Mouse (Mus musculus) ES-Bruce4 (cell line): ENCODE results near the gene Tbc1d16. TPM values are rescaled to one million over a fixed set of nuclear protein-coding genes. Genes with fewer than 3 reads are reported as not detected.
"Not testable (repeated sequence)": the region's sequence is repeated elsewhere in the genome, so short reads cannot be mapped to it uniquely, and the experiment has no call there.

ENCODE experiments used
- H3K27ac ChIP-seq: 2 replicates; pipeline ENCODE4 v1.5.1; 2012; ENCODE audit warnings: low read length, inconsistent platforms; ENCODE audit not compliant: insufficient read depth
- H3K27me3 ChIP-seq: 2 replicates; pipeline ENCODE4 v1.6.1; 2012; ENCODE audit warnings: mild to moderate bottlenecking, low read length, inconsistent platforms; ENCODE audit not compliant: control insufficient read depth, poor library complexity, insufficient read depth, severe bottlenecking
- H3K36me3 ChIP-seq: 2 replicates; pipeline ENCODE4 v1.6.1; 2012; ENCODE audit warnings: inconsistent platforms, mild to moderate bottlenecking, low read length, moderate library complexity; ENCODE audit not compliant: control insufficient read depth, poor library complexity, insufficient read depth, severe bottlenecking
- H3K4me1 ChIP-seq: one replicate; pipeline ENCODE4 v1.8.1; 2011; ENCODE audit warnings: low read length; ENCODE audit not compliant: control insufficient read depth, insufficient read depth
- H3K4me3 ChIP-seq: 2 replicates; pipeline ENCODE4 v1.5.1; 2011; ENCODE audit warnings: low read depth, mild to moderate bottlenecking, low read length
- H3K9ac ChIP-seq: 2 replicates; pipeline ENCODE4 v1.6.1; 2012; ENCODE audit warnings: low read depth, mild to moderate bottlenecking, inconsistent platforms; ENCODE audit not compliant: poor library complexity, severe bottlenecking
- H3K9me3 ChIP-seq: replicated peaks from 2 replicates; pipeline ENCODE4 v1.6.1; 2012; ENCODE audit warnings: mild to moderate bottlenecking, low read length, inconsistent platforms; ENCODE audit not compliant: control insufficient read depth, poor library complexity, insufficient read depth, severe bottlenecking
- CTCF ChIP-seq: IDR thresholded peaks from one replicate; pipeline ENCODE4 v1.8.1; 2011; ENCODE audit warnings: low read depth, low read length
- EP300 ChIP-seq: IDR thresholded peaks from 2 replicates; pipeline ENCODE4 v1.6.1; 2011; ENCODE audit warnings: low read depth, low read length; ENCODE audit not compliant: insufficient read depth
- POLR2A ChIP-seq: IDR thresholded peaks from one replicate; pipeline ENCODE4 v1.8.1; 2011; ENCODE audit warnings: low read length; ENCODE audit not compliant: insufficient read depth
- polyA plus RNA-seq: library from polyadenylated mRNA; stranded (reverse); fragments of >200 nt; gene quantifications from 2 replicates; pipeline ENCODE4 v1.2.4, GENCODE M21; 2011; ENCODE audit warnings: low read depth; ENCODE audit not compliant: missing spikeins, insufficient read depth, insufficient read length

Tbc1d16 gene
- polyA plus RNA-seq, 1 experiment: 15.9 TPM

GRCm38 (mm10) chr11:119105071-119105609 lies 123.2 kb downstream of the Tbc1d16 start:
- H3K9ac ChIP-seq: no peak overlapping the region
- H3K4me1 ChIP-seq: no peaks in the 10 kb centered on the region
- no peaks in the 10 kb centered on the region for H3K9me3 ChIP-seq
- H3K4me3 ChIP-seq: no peak overlapping the region
- TF ChIP-seq EP300: no peak
- TF ChIP-seq CTCF: no peak
- TF ChIP-seq POLR2A: no peak
- no peaks in the 10 kb centered on the region for H3K27me3 ChIP-seq
- no peak overlapping the region for H3K27ac ChIP-seq
- no peaks in the 10 kb centered on the region for H3K36me3 ChIP-seq

GRCm38 (mm10) chr11:119103991-119104390 lies 124.3 kb downstream of the Tbc1d16 start:
- H3K27ac ChIP-seq: no peak overlapping the region
- no peak overlapping the region for H3K4me3 ChIP-seq
- no peaks in the 10 kb centered on the region for H3K36me3 ChIP-seq
- no peaks in the 10 kb centered on the region for H3K27me3 ChIP-seq
- H3K9me3 ChIP-seq: no peaks in the 10 kb centered on the region
- TF ChIP-seq EP300: no peak
- no peaks in the 10 kb centered on the region for H3K4me1 ChIP-seq
- H3K9ac ChIP-seq: no peak overlapping the region

- H3K9ac ChIP-seq, H3K4me3 ChIP-seq, H3K36me3 ChIP-seq, H3K27ac ChIP-seq, H3K4me1 ChIP-seq, H3K27me3 ChIP-seq, H3K9me3 ChIP-seq: not testable (repeated sequence)
These were observed 127.9 kb downstream of the Tbc1d16 start for GRCm38 (mm10) chr11:119100355-119100754.

- Histone ChIP-seq H3K4me3 (no peak overlapping the region), H3K27ac (no peak overlapping the region), H3K9ac (no peak overlapping the region), H3K36me3 (no peaks in the 10 kb centered on the region), H3K4me1 (no peaks in the 10 kb centered on the region), H3K9me3 (no peaks in the 10 kb centered on the region), H3K27me3 (no peaks in the 10 kb centered on the region)
- no peak for TF ChIP-seq CTCF
- TF ChIP-seq POLR2A: no peak
- TF ChIP-seq EP300: no peak
These were observed 130.1 kb downstream of the Tbc1d16 start for GRCm38 (mm10) chr11:119098202-119098601.

- Histone ChIP-seq H3K9me3 (no peaks in the 10 kb centered on the region), H3K9ac (no peak overlapping the region), H3K4me3 (no peak overlapping the region), H3K36me3 (no peaks in the 10 kb centered on the region), H3K27ac (no peak overlapping the region), H3K4me1 (no peaks in the 10 kb centered on the region), H3K27me3 (peaks cover 6% of the 10 kb centered on the region)
- TF ChIP-seq POLR2A (no peak), EP300 (no peak), CTCF (no peak)
These were observed 132.9 kb downstream of the Tbc1d16 start for GRCm38 (mm10) chr11:119095441-119095840.

- no peak overlapping the region for H3K9ac ChIP-seq
- no peaks in the 10 kb centered on the region for H3K9me3 ChIP-seq
- H3K36me3 ChIP-seq: no peaks in the 10 kb centered on the region
- H3K4me1 ChIP-seq: no peaks in the 10 kb centered on the region
- peaks cover 27% of the 10 kb centered on the region for H3K27me3 ChIP-seq
- no peak overlapping the region for H3K27ac ChIP-seq
- no peak overlapping the region for H3K4me3 ChIP-seq
- TF ChIP-seq POLR2A (no peak), EP300 (no peak), CTCF (no peak)
These were observed 135.0 kb downstream of the Tbc1d16 start for GRCm38 (mm10) chr11:119093322-119093721.

Other genes with a start within 250 kb of the Tbc1d16 start
- not detected in 2 replicates for gene Enpp7, start 240.3 kb downstream of the Tbc1d16 start, polyA plus RNA-seq
- 11.6 and 12.9 TPM in 2 replicates for gene Cbx2, start 205.5 kb downstream of the Tbc1d16 start, polyA plus RNA-seq
- 0.75 and 1.7 TPM in 2 replicates for gene Cbx8, start 187.5 kb downstream of the Tbc1d16 start, polyA plus RNA-seq
- gene Cbx4, start 142.3 kb downstream of the Tbc1d16 start, polyA plus RNA-seq: 0.32 and 0.46 TPM in 2 replicates
- gene Ccdc40, start 73 bp upstream of the Tbc1d16 start, polyA plus RNA-seq: 4.1 and 8.1 TPM in 2 replicates
- gene Gaa, start 39.4 kb upstream of the Tbc1d16 start, polyA plus RNA-seq: 42.3 and 50.4 TPM in 2 replicates
- gene Eif4a3, start 71.6 kb upstream of the Tbc1d16 start, polyA plus RNA-seq: 257 and 268 TPM in 2 replicates
- gene Card14, start 79.3 kb upstream of the Tbc1d16 start, polyA plus RNA-seq: not detected in 2 replicates
- 3.3 and 4.0 TPM in 2 replicates for gene Sgsh, start 127.0 kb upstream of the Tbc1d16 start, polyA plus RNA-seq
- 9.2 and 10.0 TPM in 2 replicates for gene Slc26a11, start 127.1 kb upstream of the Tbc1d16 start, polyA plus RNA-seq
- gene Rnf213, start 164.6 kb upstream of the Tbc1d16 start, polyA plus RNA-seq: 22.4 and 23.9 TPM in 2 replicates